Mouse (Mus musculus) kidney, postnatal 0 days (tissue): ENCODE measurements around the gene Rpl19. TPM values are rescaled to one million over a fixed set of nuclear protein-coding genes. Genes with fewer than 3 reads are reported as not detected.

Experiments used
- ATAC-seq: fragments of 200-750 bp; cut with Nextera tagmentation; replicated peaks from 2 replicates; pipeline ENCODE4 v1.8.0; 2017; ENCODE audit warnings: low read depth, moderate number of reproducible peaks, moderate TSS enrichment, moderate library complexity; ENCODE audit not compliant: low FRiP score
- DNase-seq: peaks from one replicate; pipeline ENCODE4 v3.0.0-alpha.2; 2016; ENCODE audit warnings: low spot score
- H3K27ac ChIP-seq: fragments of 300-500 bp; sonication (generic); 2 replicates; pipeline ENCODE4 v1.5.1; 2014; ENCODE audit warnings: mild to moderate bottlenecking
- H3K27me3 ChIP-seq: fragments of 300-500 bp; sonication (generic); 2 replicates; pipeline ENCODE4 v1.6.1; 2014; ENCODE audit warnings: low read length, mixed read lengths; ENCODE audit not compliant: insufficient read depth
- H3K36me3 ChIP-seq: fragments of 300-500 bp; sonication (generic); 2 replicates; pipeline ENCODE4 v1.6.1; 2014; ENCODE audit warnings: low read length, mixed read lengths; ENCODE audit not compliant: insufficient read depth
- H3K4me1 ChIP-seq: fragments of 300-500 bp; sonication (generic); replicated peaks from 2 replicates; pipeline ENCODE4 v1.6.1; 2014; ENCODE audit warnings: antibody characterized with exemption, low read length, mixed read lengths; ENCODE audit not compliant: insufficient read depth
- H3K4me2 ChIP-seq: fragments of 300-500 bp; sonication (generic); 2 replicates; pipeline ENCODE4 v1.6.1; 2014; ENCODE audit warnings: mild to moderate bottlenecking, low read length, moderate library complexity, mixed read lengths
- H3K4me3 ChIP-seq: fragments of 300-500 bp; sonication (generic); replicated peaks from 2 replicates; pipeline ENCODE4 v1.5.1; 2014; ENCODE audit warnings: low read depth, low read length
- H3K9ac ChIP-seq: fragments of 300-500 bp; sonication (generic); 2 replicates; pipeline ENCODE4 v1.6.1; 2014; ENCODE audit warnings: low read depth, low read length
- H3K9me3 ChIP-seq: fragments of 300-500 bp; sonication (generic); replicated peaks from 2 replicates; pipeline ENCODE4 v1.6.1; 2016; ENCODE audit warnings: low read length, inconsistent platforms, mixed read lengths
- CTCF ChIP-seq: IDR thresholded peaks from 2 replicates; pipeline ENCODE4 v1.5.1; 2016; ENCODE audit warnings: antibody characterized with exemption, low read depth, mild to moderate bottlenecking, moderate library complexity
- WGBS: fragments of 180-500 bp; shearing (Covaris S2); extraction: QIAGEN DNeasy Blood & Tissue Kit; methylation state at CpG from one replicate; pipeline ENCODE4 v1.1.7; 2014; 5-methylcytosine and 5-hydroxymethylcytosine counted together
- polyA plus RNA-seq: library from polyadenylated mRNA; unstranded; fragments of >200 nt; fragmentation: Nextera tagmentation; extraction: Ambion mirVana; gene quantifications from 2 replicates; pipeline ENCODE4 v1.2.1, GENCODE M21; 2015

Rpl19 gene
- polyA plus RNA-seq, 1 experiment from 2014 or later: 1,182 TPM

DNA sequence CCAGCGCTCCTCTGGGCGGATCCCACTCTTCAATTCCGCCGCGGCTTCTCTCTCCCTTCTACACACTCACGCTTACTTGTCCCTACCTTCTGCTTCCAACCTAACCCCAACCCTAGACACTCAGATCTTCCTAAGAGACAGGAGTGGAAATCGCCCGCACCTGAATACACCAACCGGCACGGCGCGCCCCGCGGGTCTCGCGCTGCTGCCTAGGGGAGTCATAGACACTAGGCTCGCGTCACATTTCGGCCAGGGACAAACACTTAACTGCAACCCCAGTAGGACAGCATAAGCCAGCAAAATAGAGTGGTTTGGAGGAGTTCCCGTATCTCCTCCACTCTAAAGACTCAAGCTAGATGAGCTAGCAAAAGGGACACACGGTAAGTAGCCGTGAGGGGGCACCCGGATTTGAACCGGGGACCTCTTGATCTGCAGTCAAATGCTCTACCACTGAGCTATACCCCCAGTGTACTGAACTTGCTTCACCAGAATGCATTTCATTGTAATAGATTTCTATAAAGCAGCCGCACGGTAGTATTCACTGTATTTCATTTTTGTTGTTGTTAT, 37.9 kb upstream of the Rpl19 start:
- H3K4me2 ChIP-seq: peak overlapping the region; percentile 95
- DNase-seq (peak; percentile 91), ATAC-seq (peak; percentile 80)
- H3K36me3 ChIP-seq: no peaks in the 10 kb centered on the region
- peak overlapping the region; percentile 80 for H3K27ac ChIP-seq
- WGBS: under 1% methylated on average over 26 of the region's 26 CpGs
- 0 out of 2 replicates have a peak, but pooled peaks cover 4% of the 10 kb centered on the region for H3K27me3 ChIP-seq
- 0 out of 2 replicates have a peak, but pooled peaks cover 4% of the 10 kb centered on the region for H3K4me1 ChIP-seq
- peak overlapping the region; percentile 76 for H3K9ac ChIP-seq
- H3K4me3 ChIP-seq: peak overlapping the region; percentile 85
- no peak for TF ChIP-seq CTCF
- H3K9me3 ChIP-seq: no peaks in the 10 kb centered on the region

DNA sequence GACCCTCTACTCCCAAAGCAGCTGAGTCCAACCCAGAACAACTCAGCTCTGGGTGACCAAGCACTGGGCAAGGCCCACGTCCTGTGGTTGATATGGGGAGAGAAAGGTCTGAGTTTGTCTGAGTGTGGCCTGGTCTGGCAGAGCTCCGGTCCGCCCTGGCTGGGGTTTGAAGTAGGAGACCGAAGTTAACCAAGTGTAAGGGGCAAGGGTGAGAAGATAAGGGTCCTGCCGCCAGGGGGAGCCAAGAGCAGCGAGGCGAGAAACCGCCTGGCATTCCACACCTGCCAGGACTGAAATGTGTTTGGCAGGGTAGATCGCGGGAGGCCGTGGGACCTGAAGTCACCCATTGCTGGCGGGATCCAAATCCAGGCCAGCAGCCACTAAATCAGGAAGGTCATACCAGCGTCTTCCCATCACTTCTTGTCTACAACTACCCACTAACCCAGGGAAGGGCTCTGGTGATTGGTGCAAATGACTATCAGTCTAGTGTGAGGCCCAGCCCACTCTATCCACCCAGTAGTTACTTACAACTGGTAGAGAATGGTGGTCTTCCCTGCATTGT, 31.9 kb upstream of the Rpl19 start:
- Histone ChIP-seq H3K4me3 (peak overlapping the region; percentile 43), H3K4me2 (peak overlapping the region; percentile 75), H3K9ac (peak overlapping the region; percentile 43; the same call in 1 of the 2 replicates), H3K4me1 (0 out of 2 replicates have a peak, but pooled peaks cover 5% of the 10 kb centered on the region), H3K36me3 (no peaks in the 10 kb centered on the region), H3K27me3 (no peaks in the 10 kb centered on the region), H3K27ac (no peak overlapping the region), H3K9me3 (no peaks in the 10 kb centered on the region)
- WGBS: 7% methylated on average over 13 of the region's 13 CpGs
- TF ChIP-seq CTCF: peak; percentile 79
- ATAC-seq (peak; percentile 37), DNase-seq (peak; percentile 75)

GRCm38 (mm10) chr11:97995564-97996288, 30.8 kb upstream of the Rpl19 start, which contains the start of gene Arl5c:
Gene Arl5c, minus strand, starts transcription at chr11:97996181.
- Histone ChIP-seq H3K4me3 (peak within 1 kb of the TSS; percentile 43), H3K9ac (peak within 1 kb of the TSS; percentile 43), H3K27ac (0 out of 2 replicates have a peak within 1 kb of the TSS, but pooled peaks have one; percentile 38), H3K9me3 (no peaks in the 10 kb centered on the region), H3K36me3 (no peaks in the 10 kb centered on the region), H3K4me2 (peak within 1 kb of the TSS; percentile 75), H3K4me1 (0 out of 2 replicates have a peak, but pooled peaks cover 8% of the 10 kb centered on the region), H3K27me3 (no peaks in the 10 kb centered on the region)
- WGBS: 2% methylated on average over 26 of the region's 26 CpGs
- peak; percentile 76 for DNase-seq
- peak; percentile 45; the same call in 1 of the 2 replicates for ATAC-seq
- TF ChIP-seq CTCF: peak; percentile 54

DNA sequence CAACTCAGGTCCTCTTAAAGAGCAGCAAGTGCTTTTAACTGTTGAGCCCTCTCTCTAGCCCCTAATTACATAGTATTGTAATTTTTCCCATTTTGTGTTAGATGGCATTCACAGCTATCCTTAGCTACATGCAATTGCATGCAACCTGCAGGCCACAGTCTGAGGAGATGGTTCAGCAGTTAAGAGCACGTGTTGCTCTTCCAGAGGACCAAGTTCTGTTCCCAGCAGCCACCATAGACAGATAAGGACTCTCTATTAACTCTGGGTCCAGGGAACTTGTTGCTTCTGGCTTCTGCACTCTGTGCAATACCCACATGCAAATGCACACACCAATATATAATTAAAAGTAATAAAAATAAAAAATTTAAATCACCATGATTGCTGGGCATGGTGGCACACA, 29.8 kb upstream of the Rpl19 start:
- Histone ChIP-seq H3K27ac (no peak overlapping the region), H3K27me3 (no peaks in the 10 kb centered on the region), H3K9me3 (no peaks in the 10 kb centered on the region), H3K36me3 (no peaks in the 10 kb centered on the region), H3K4me2 (no peak overlapping the region), H3K9ac (no peak overlapping the region), H3K4me3 (no peak overlapping the region), H3K4me1 (0 out of 2 replicates have a peak, but pooled peaks cover 8% of the 10 kb centered on the region)
- DNase-seq: no peak
- WGBS: 78% methylated on average over 1 of the region's 1 CpGs
- no peak for TF ChIP-seq CTCF
- ATAC-seq: no peak

- no peak for TF ChIP-seq CTCF
Observed at GRCm38 (mm10) chr11:97997387-97997960, 29.0 kb upstream of the Rpl19 start.

More at GRCm38 (mm10) chr11:97997387-97997960, 29.0 kb upstream of the Rpl19 start:
- ATAC-seq (no peak), DNase-seq (no peak)
- WGBS: 68% methylated on average over 8 of the region's 8 CpGs
- H3K27ac ChIP-seq: no peak overlapping the region
- no peak overlapping the region for H3K4me2 ChIP-seq
- no peak overlapping the region for H3K4me3 ChIP-seq
- no peaks in the 10 kb centered on the region for H3K36me3 ChIP-seq
- no peak overlapping the region for H3K9ac ChIP-seq
- H3K27me3 ChIP-seq: 0 out of 2 replicates have a peak, but pooled peaks cover 4% of the 10 kb centered on the region
- no peaks in the 10 kb centered on the region for H3K9me3 ChIP-seq
- H3K4me1 ChIP-seq: 0 out of 2 replicates have a peak, but pooled peaks cover 8% of the 10 kb centered on the region
